Mouse (Mus musculus) gonadal fat pad, adult 2 months (tissue): ENCODE measurements around the gene Eme1. TPM values are rescaled to one million over a fixed set of nuclear protein-coding genes. Genes with fewer than 3 reads are reported as not detected.

Source experiments
- DNase-seq: peaks from one replicate; pipeline ENCODE4 v3.0.0-alpha.2; 2012; ENCODE audit warnings: low read depth
- polyA plus RNA-seq: library from polyadenylated mRNA; depleted of rRNA; stranded (reverse); fragments of >200 nt; gene quantifications from 2 replicates; pipeline ENCODE4 v1.2.3, GENCODE M21; 2012

The Eme1 gene
- polyA plus RNA-seq, 1 experiment, result 0.28 TPM

DNA sequence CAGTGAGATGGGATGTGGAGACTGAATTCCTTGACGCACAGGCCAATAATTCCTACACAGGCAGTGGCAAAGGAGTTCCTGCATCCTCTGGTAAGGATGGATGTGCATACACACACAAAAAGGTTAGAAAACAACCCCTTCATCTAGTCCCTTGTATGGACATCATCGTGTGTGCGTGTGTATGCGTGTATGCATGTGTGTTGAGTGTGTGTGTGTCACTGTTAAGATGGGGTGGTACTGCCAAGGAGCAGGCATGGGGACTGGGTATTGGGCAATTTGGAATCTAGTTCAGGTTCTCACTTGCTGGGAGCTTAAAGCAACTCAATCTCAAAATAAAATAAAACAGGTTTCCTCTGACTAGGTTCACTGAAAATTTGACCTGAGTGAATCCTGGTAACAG lies 7.3 kb downstream of the Eme1 start:
- no peak for DNase-seq

DNA sequence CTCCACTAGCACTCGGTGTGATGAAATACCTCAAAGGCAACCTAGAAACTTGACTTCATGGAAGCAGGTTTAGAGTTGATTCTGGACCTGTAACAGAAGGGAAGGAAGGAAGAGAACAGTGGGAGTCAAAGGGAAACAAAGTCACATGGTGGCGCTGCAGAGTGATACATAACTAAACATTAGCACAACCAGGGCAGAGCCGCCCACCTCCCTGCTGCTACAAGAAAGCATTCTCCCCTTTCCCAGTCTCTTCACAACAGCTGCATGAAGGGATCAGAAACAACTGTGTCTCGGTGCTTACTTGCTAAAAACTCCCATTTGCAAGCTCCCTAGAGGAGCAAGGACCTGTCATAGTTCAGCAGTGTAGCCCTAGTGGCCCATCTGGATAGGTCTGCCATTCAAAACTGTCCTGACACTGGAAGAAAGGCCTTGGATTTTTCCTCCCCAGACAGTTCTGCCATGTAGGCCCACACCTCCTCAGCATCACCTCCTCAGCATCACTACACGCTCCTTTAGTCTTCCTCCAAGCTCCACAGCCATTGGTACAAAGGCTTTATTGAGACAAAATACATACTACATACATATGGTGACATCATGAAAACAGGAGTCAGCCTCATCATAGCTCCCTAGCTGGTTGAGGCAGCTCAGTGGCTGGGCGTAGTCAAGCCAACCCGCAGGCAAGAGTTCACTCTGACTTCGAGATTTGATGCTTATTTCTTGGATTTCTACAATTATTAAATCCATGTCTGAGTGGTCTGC lies 9.1 kb downstream of the Eme1 start:
- no peak for DNase-seq

DNA sequence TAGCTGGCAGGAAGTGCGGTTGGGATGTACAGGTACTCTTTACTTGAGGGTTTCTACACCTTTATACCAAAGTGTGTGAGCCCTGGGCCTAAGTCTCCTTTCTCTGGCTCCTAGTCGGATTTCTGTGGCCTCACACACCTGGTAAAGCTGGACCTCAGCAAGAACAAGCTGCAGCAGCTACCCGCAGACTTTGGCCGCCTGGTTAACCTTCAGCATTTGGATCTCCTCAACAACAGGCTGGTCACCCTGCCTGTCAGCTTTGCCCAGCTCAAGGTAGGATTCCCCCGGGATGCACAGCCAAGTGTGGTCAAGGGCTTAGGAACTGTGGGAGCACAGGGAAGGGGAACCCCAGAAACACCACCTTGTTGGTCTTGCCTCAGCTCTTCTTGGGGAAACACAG lies 19.3 kb downstream of the Eme1 start:
- DNase-seq, result no peak

DNA sequence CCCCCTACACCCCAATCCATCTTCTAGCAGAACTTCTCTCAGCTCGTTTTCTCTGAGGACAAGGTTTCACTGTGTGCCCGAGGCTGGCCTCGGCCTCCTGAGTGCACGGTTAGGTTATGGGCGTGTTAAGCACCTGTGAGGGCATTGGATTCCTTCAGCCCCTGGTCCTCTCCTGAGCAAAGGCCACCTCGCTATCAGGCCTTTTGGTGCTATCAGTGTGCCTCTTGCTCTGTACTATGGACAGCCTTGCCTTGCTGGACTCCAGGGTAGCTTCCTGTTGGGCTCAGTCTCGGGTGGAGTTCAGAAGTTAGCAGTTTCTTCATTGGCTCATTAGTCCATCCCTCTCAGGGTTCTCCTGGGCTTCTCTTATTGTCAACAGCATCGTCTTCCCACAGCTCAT lies 20.8 kb downstream of the Eme1 start:
- no peak for DNase-seq

DNA sequence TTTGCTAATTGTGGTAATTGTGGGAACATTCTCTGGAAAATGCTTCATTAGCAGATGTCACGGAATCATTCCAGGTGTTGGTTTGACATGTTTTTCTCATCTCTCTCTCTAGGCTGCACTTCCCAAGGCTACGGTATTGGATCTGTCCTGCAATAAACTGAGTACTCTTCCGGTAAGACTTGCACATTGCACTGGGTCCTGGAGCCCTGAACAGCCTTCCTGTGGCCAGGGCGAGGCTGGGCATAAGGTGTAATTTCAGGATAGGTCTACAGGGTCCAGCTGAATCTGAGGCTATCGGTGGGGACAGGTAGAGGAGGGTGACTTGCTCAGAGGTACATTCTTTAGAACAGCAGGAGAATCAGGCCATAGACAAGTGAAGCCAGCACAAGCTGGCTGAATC lies 21.8 kb downstream of the Eme1 start:
- DNase-seq, result no peak

DNA sequence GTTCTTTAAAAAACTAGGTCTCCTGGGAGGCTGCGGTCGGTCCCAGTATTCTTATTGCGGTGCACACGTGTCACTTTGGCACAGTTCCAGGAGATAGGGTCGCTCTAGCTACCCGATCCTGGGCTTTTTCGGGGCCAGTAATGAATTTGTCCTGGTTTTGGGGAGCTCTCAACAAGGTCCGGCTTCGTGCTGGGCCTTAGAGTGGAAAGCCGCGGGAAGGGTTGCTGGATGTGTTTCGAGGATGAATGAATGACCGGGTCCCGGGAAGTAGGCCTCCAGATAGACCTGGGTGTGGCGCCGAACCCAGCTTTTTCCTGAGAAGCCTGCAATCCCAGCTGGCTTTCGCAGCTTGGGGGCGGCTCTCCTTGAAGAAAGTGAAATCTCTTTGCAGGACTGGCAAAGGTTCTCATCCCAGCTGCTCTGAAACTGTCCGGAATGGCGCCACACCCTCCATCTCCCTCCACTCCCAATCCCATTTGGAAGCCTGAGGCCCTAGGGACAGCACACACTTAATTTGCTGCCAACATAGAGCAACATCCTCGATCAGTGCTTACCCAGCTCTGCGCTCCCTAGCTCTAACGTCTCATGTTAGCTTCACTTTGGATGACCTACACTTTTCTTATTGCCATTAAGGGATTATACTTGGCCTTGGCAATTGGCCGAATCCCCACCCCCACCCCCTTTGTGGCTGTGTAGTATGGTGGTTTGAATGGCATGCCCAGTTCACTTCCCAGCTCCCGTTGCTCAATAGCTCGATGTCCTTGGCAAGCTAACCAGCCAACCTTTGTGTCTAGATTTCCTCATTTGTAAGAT lies 23.4 kb downstream of the Eme1 start:
- DNase-seq, result peak; percentile 66

DNA sequence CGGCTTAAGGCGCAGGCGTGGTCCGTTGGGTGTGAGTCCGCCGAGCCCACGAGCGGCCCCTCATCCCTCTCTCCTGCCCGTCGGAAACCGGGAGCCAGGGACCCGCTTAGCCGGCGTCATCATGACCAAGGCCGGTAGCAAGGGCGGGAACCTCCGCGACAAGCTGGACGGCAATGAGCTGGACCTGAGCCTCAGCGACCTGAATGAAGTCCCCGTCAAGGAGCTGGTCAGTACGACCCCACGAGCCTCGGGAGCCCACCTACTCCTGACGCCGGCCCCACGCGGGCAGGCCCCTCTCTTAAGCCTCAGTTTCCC lies 23.9 kb downstream of the Eme1 start:
- DNase-seq, result no peak

DNA sequence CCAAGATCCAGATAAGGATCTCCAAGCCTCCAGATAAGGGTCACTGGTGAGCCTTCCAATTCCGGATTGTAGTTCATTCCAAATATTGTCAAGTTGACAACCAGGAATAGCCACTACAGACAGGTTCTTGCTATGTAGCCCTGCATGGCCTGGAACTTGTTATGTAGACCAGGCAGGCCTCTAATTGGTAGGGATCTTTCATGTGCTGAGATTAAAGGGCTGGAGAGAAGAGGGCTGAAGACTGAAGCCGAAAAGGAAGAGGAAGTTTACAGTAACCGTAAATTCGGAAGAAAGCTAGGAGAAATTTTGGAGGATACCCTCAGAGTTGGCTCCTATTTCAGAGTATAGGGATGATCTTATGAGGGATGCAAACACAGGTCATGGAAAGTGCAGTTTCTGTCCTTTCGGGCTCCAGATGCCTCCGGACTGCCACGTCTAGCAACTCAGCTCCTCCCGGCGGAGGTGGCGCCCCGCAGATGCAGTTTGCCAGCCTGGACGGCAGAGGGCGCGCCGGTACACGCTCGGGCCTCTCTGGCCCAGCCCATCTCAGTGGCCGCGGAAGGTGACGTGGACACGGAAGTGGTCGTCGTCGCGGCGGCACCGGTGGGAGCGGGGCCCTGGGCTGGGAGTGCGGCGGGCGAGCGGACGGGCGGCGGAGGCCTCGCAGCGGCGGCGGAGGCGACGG lies 24.4 kb downstream of the Eme1 start, which contains the start of gene Lrrc59:
Gene Lrrc59 (plus strand): TSS at position 569 of the 685 bp plus-strand sequence.
- DNase-seq, result no peak

DNA sequence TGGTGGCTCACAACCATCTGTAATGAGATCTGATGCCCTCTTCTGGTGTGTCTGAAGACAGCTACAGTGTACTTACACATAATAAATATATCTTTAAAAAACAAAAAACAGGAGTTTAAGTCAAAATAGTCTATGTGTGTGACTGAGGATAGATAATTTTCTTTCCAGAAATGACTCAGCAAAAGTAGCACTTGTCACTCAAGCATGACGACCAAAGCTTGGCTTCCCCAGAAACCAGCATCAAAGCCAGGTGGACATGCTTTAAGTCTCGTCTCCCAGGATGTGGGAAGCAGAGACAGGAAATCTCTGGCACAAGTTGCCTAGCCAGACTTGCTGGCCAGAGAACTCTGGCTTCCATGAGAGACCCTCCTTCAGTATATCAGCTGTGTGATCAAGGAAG lies 31.6 kb downstream of the Eme1 start:
- DNase-seq, result no peak

DNA sequence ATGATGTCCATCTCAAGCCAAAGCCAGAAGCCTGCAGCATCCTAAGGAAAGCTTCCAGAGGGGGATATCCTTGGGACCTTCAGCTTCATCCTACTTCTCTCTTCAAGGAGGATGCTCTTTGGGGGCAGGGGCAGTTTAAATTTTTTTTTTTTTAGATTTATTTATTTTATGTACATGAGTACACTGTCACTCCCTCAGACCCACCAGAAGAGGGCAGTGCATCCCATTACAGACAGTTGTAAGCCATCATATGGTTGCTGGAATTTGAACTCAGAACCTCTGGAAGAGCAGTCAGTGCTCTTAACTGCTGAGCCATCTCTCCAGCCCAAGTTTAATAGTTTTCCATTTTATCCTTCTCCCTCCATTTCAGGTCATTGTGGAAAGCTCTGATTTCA lies 32.3 kb downstream of the Eme1 start:
- DNase-seq, result no peak

DNA sequence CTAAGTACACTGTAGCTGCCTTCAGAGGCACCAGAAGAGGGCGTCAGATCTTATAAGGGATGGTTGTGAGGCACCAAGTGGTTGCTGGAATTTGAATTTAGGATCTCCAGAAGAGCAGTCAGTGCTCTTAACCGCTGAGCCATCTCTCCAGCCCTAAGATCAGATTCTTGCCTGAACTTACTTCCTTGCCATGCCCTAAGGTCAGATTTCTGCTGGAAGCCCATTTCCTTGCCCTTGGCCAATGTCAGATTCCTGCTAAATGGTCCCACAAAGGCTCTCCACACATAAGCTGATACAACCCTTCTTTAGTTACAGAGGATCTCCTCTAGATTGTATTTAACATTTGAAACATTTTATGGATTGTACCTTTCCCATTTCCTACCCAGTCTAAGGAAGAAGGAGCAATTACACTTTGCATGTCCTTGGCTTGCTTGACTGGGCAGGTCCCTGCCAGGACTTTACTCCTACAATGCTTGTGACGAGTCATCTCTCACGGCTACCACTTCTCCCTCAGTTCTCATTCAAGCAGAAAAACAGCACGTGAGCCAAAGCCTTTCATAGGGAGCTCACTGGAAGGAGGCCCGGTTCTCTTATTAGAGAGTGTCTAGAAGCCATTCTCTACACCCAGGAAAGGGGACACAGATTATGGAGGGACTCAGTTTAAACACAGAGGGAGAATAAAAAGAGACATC lies 32.9 kb downstream of the Eme1 start:
- no peak for DNase-seq

DNA sequence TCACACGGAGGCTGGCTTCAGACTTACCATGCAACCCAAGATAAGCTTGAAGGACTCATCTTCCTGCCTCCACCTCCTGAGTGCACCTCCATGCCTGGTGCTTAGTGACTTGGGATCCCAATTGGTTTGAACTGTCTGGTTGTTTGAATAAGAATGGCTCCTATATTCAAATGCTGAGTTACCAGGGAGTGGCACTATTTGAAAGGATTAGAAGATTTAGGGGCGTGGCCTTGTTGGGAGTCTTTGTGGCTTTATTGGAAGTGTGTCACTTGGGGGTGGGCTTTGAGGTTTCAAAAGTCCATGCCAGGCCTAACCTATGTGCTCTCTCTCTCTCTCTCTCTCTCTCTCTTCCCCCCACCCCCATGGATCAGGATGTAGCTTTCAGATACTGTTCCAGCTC lies 36.1 kb downstream of the Eme1 start:
- DNase-seq, result no peak

DNA sequence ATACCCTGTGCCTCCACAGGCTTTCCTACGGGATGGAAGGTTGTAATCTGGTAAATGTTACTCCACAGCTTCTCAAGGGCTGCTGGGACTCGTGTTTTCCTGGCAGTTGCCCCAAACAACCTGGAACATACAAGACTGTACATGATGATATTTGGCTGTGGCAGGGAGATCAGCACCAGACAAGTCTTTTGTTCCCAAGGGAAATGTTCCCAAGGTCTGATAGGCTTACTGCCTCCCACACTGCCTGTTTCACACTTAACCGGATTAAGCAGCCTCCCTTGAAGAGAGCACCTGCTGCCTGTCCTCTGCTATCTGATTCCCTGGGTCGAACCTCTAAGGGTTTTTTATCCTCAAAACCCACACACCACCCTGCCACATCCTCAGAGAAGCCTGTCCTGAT lies 38.3 kb downstream of the Eme1 start:
- DNase-seq, result peak; percentile 83

DNA sequence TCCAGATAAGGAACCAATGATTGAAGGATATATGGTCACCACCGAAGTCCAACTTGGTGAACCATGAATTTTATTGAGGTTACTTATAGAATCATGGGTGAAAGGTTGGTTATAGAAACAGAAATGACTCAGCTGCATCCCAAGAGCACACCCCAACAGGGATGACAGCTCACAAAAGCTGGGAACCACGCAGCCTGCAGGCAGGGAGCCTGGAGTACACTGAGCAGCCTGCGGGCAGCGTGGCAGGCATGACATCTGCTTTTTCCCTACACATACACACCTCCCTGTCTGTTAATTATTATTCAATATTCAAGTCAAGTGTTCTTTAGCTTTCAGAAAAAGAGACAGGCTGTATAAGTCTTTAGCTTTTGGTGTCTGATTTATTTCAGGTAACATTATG lies 39.2 kb downstream of the Eme1 start:
- DNase-seq, result no peak

DNA sequence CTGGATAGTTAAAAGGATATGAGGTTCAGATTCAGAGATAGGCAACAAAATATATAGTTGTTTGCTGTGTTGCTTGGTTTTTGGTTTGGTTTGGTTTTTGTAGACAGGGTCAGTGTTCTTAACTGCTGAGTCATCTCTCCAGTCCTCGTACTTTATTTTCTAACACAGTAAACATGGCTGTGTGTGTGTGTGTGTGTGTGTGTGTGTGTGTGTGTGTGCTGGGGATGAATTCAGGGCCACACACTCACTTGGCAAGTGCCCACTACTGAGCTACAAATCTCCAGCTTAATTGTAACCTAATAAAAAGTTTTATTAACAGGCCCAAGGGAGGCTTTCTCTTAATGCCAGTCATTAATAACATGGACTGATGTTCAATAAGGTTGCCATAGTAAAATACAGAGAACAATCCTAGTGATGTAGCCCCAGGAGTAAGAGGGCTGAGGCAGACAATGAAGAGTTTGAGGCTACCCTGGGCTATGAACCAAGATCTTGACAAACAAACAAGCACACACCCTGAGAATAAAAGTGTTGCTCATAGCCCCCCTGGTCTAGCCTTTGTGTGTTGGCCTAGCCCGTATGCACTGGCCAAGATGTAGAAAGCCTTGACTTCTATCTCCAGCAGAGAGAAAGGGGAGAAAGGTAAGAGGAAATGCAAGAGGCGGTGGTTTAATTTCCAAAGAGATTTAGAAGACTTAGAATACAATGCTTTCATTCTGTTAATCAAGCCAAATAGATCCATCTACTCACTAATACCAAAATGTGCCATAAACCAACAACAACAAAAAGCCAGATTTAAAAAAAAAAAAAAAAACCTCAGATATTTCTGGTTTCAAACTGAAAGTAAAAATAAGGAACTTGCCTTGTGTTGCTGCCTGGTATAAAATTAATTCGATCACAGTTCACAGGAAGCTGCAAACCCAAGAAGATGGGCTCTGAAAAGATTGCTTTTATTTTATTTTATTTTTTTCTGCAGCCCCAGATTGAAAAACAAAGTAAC lies 42.7 kb downstream of the Eme1 start:
- DNase-seq, result no peak

DNA sequence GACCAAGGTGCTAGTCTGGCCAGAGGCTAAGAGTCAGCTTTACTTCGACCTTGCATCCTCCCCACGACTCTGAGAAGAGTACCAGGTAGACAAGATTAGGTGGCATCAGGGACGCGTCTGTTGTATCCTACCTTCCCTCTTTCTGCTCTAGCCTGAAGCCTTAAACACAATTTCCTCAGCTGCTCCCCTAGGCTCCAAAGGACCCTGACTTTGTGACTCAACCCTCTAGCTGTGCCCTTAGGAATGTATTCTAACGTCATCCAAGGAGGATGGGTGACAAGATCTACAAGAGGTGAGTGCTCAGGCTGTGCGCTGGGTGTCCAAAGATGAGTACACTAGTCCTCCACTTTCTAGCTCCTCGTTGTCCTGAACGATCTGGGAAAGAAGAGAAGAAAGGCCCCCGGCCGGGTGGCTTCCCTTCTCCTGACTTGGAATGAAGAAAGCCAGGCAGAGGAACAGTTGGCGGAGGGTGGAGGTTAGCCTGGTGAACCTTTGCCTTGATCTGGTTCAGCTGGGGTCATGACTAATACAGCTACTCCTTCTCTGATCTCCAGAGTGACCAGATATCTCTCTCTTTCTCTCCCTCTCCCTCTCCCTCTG lies 51.3 kb downstream of the Eme1 start:
- no peak for DNase-seq

DNA sequence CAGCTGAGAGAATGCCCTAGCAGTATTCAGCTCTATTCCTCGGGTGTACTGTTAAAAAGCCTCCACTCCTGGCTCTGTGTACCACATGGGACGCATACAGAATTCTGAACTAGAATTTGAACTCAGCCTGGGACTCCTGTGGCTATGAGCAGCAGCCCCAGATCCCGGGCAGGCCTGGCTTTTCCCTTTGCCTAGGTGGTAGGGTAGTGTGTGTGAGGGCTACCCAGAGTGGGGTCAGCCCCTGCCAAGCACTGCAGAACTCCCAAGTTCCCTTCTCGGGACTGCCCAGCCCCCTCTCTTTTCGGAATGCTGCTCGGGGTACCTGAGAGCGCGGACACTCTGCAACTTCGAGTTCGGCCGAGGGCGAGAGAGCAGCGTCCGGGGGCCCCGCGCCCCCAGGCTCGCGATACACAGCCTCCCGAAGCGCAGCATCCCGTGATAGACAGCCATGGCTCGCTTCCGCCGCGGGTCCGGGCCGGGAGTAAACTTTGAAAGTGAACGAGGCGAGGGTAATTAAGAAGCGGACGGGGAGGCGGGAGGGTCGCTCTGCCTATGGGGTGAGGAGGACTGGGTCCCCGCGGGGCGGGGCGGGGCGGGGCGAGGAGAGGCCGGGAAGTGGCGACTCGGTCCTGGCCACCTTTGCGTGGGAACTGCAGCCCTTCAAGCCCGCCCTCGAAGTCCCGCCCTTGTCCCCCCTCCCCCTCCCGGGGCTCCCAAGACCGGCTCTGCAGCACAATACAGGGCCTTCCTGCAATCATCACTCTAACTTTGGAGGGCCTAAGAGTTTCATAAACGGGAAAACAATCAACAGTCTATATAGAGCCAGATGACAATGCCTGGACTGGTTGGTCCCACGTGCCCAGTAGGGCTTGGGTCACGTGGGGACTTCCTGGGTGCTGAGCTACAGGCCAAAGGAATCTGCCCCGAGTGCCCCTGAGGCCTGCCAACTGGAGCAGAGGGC lies 52.2 kb downstream of the Eme1 start, which contains the start of gene Acsf2:
Gene Acsf2 (minus strand): TSS at position 551 of the 961 bp plus-strand sequence.
- no peak for DNase-seq

DNA sequence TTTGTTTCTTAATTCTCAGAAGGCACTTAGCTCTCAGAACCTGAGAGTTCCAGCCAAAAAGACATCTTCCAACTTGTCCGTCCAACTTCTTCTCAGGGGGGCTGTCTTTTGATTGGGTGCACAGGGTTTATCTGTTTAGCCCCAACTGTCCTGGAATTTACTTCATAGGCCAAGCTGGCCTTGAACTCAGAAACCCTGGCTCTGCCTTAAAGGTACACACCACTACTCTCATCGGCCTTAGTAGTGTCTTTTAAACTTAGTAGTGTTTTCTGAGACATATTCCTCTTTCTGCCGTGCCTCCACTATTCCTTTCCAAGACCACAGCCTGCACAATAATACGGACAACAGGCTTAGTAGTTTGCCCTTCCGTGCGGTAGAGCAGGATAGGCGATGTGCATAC lies 53.3 kb downstream of the Eme1 start:
- DNase-seq, result no peak

DNA sequence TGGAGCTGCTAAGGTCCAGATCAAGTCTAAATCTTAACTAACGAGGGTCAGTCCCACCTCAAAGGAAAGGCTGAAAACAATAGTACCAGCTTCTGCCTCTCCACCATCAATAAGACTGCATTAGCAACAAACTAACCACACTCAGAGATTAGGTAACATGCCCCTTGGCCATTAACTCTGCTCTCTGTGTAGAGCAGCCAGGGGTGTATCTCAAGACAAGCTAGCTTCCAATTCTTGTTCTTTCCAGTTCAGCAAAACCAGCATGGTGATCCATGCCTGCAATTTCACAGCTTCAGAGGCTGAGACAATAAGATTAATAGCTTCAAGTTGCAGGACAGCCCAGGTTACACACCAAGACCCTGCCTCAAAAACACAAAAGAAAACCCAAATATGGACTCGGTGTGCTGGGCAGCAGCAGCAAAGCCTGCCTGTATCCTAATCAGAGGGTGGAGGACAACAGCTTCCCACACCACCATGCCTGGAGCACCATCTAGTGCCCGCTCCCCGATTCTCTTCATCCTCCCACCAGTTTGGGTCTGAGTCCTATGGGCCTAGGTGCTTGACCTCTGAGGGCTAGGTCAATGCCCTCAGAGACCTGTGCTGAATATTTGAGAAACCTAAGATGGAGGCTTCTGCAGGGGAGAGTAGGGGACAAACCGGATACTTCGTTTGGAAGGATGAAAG lies 55.2 kb downstream of the Eme1 start:
- no peak for DNase-seq
